Mouse (Mus musculus) MEL (cell line): ENCODE results near the gene A630095E13Rik. TPM values are rescaled to one million over a fixed set of nuclear protein-coding genes. Genes with fewer than 3 reads are reported as not detected.
"Not testable (repeated sequence)": the region's sequence is repeated elsewhere in the genome, so short reads cannot be mapped to it uniquely, and the experiment has no call there.

Experiments
- DNase-seq: peaks from one replicate; pipeline ENCODE4 v3.0.0; 2011; ENCODE audit warnings: low read depth, low spot score
- H3K27ac ChIP-seq: 2 replicates; pipeline ENCODE4 v1.5.1; 2012; ENCODE audit warnings: low read depth, mild to moderate bottlenecking, control low read depth, low read length, moderate library complexity; ENCODE audit not compliant: control insufficient read depth
- H3K27me3 ChIP-seq, 2 experiments: fragments of 150-350 bp in 1 of 2; sonication (generic) in 1 of 2; 2 replicates each; pipeline ENCODE4 v1.6.1; 2012; ENCODE audit warnings: low read length in 2 of 2, mild to moderate bottlenecking in 2 of 2, improper control_type of control experiment in 1 of 2, moderate library complexity in 1 of 2; ENCODE audit not compliant: insufficient read depth in 2 of 2, control insufficient read depth in 1 of 2
- H3K36me3 ChIP-seq, 2 experiments: 2 replicates each; pipeline ENCODE4 v1.6.1; 2012 to 2014; ENCODE audit warnings: low read length in 2 of 2, improper control_type of control experiment in 1 of 2, inconsistent platforms in 1 of 2, mild to moderate bottlenecking in 1 of 2; ENCODE audit not compliant: insufficient read depth in 2 of 2, control insufficient read depth in 1 of 2
- H3K4me1 ChIP-seq, 2 experiments: fragments of 150-350 bp in 1 of 2; sonication (generic) in 1 of 2; 2 replicates each; pipeline ENCODE4 v1.6.1; 2012; ENCODE audit warnings: low read length in 2 of 2, improper control_type of control experiment in 1 of 2, mild to moderate bottlenecking in 1 of 2; ENCODE audit not compliant: insufficient read depth in 2 of 2, control insufficient read depth in 1 of 2
- H3K4me3 ChIP-seq, 2 experiments: fragments of 150-350 bp in 1 of 2; sonication (generic) in 1 of 2; 2 replicates each; pipeline ENCODE4 v1.5.1; 2012; ENCODE audit warnings: low read depth in 2 of 2, low read length in 2 of 2, mild to moderate bottlenecking in 2 of 2, moderate library complexity in 2 of 2, control low read depth in 1 of 2, improper control_type of control experiment in 1 of 2; ENCODE audit not compliant: control insufficient read depth in 1 of 2, insufficient read depth in 1 of 2
- H3K79me2 ChIP-seq: 2 replicates; pipeline ENCODE4 v1.6.1; 2012; ENCODE audit warnings: mild to moderate bottlenecking, low read length, moderate library complexity; ENCODE audit not compliant: control insufficient read depth, poor library complexity, insufficient read depth
- H3K9ac ChIP-seq: 2 replicates; pipeline ENCODE4 v1.6.1; 2012; ENCODE audit warnings: low read depth, mild to moderate bottlenecking, control low read depth, low read length, moderate library complexity; ENCODE audit not compliant: control insufficient read depth, poor library complexity, severe bottlenecking
- H3K9me3 ChIP-seq: fragments of 150-350 bp; sonication (generic); replicated peaks from 2 replicates; pipeline ENCODE4 v1.6.1; 2012; ENCODE audit warnings: mild to moderate bottlenecking, low read length, improper control_type of control experiment, moderate library complexity; ENCODE audit not compliant: insufficient read depth
- BHLHE40 ChIP-seq: IDR thresholded peaks from 2 replicates; pipeline ENCODE4 v1.6.1; 2012; ENCODE audit warnings: low read depth, mild to moderate bottlenecking, inconsistent platforms, low read length, improper control_type of control experiment, borderline replicate concordance
- CHD2 ChIP-seq: IDR thresholded peaks from 2 replicates; pipeline ENCODE4 v1.6.1; 2011; ENCODE audit warnings: low read length, improper control_type of control experiment
- CTCF ChIP-seq, 3 experiments: IDR thresholded peaks in 2 of 3; conservative IDR thresholded peaks in 1 of 3; 2 replicates each; pipeline ENCODE4 v1.5.1; 2011 to 2012; ENCODE audit warnings: low read length in 3 of 3, low read depth in 2 of 3, mild to moderate bottlenecking in 2 of 3, improper control_type of control experiment in 1 of 3, inconsistent platforms in 1 of 3, mixed read lengths in 1 of 3, moderate library complexity in 1 of 3; ENCODE audit not compliant: control insufficient read depth in 1 of 3, insufficient read depth in 1 of 3, poor library complexity in 1 of 3, severe bottlenecking in 1 of 3
- ELF1 ChIP-seq: IDR thresholded peaks from 2 replicates; pipeline ENCODE4 v1.6.1; 2014; ENCODE audit warnings: low read depth, mild to moderate bottlenecking, inconsistent platforms, low read length, improper control_type of control experiment, moderate library complexity
- GABPA ChIP-seq: IDR thresholded peaks from 2 replicates; pipeline ENCODE4 v1.6.1; 2012; ENCODE audit warnings: low read depth, mild to moderate bottlenecking, inconsistent platforms, low read length, improper control_type of control experiment, moderate library complexity
- MAZ ChIP-seq: IDR thresholded peaks from 2 replicates; pipeline ENCODE4 v1.6.1; 2012; ENCODE audit warnings: low read depth, mild to moderate bottlenecking, inconsistent platforms, low read length, improper control_type of control experiment
- MEF2A ChIP-seq: IDR thresholded peaks from 2 replicates; pipeline ENCODE4 v1.6.1; 2014; ENCODE audit warnings: low read depth, mild to moderate bottlenecking, inconsistent platforms, low read length, improper control_type of control experiment; ENCODE audit not compliant: poor library complexity, insufficient replicate concordance, severe bottlenecking; ENCODE audit errors: extremely low read depth
- NRF1 ChIP-seq: IDR thresholded peaks from 2 replicates; pipeline ENCODE4 v1.6.1; 2014; ENCODE audit warnings: low read depth, mild to moderate bottlenecking, inconsistent platforms, low read length, improper control_type of control experiment, moderate library complexity; ENCODE audit not compliant: poor library complexity, insufficient read depth, severe bottlenecking
- POLR2A ChIP-seq, 2 experiments: IDR thresholded peaks; 2 replicates each; pipeline ENCODE4 v1.6.1; 2011 to 2012; ENCODE audit warnings: low read length in 2 of 2, mild to moderate bottlenecking in 2 of 2, control low read depth in 1 of 2, improper control_type of control experiment in 1 of 2, low read depth in 1 of 2, moderate library complexity in 1 of 2; ENCODE audit not compliant: control insufficient read depth in 1 of 2, insufficient read depth in 1 of 2, poor library complexity in 1 of 2
- POLR2AphosphoS2 ChIP-seq: IDR thresholded peaks from 2 replicates; pipeline ENCODE4 v1.6.1; 2011; ENCODE audit warnings: low read length, improper control_type of control experiment
- RAD21 ChIP-seq: IDR thresholded peaks from 2 replicates; pipeline ENCODE4 v1.6.1; 2011; ENCODE audit warnings: mild to moderate bottlenecking, low read depth, low read length, improper control_type of control experiment
- TBP ChIP-seq: IDR thresholded peaks from 2 replicates; pipeline ENCODE4 v1.8.0; 2011; ENCODE audit warnings: low read depth, low read length, improper control_type of control experiment
- TCF12 ChIP-seq: IDR thresholded peaks from 2 replicates; pipeline ENCODE4 v1.6.1; 2014; ENCODE audit warnings: low read depth, mild to moderate bottlenecking, inconsistent platforms, low read length, improper control_type of control experiment, moderate library complexity
- UBTF ChIP-seq: IDR thresholded peaks from 2 replicates; pipeline ENCODE4 v1.6.1; 2012; ENCODE audit warnings: low read depth, mild to moderate bottlenecking, inconsistent platforms, low read length, improper control_type of control experiment, moderate library complexity, borderline replicate concordance; ENCODE audit not compliant: insufficient read depth
- USF1 ChIP-seq: IDR thresholded peaks from 2 replicates; pipeline ENCODE4 v1.6.1; 2014; ENCODE audit warnings: low read depth, mild to moderate bottlenecking, inconsistent platforms, low read length, improper control_type of control experiment, moderate library complexity
- ZKSCAN1 ChIP-seq: IDR thresholded peaks from 2 replicates; pipeline ENCODE4 v1.6.1; 2012; ENCODE audit warnings: low read depth, mild to moderate bottlenecking, inconsistent platforms, low read length, improper control_type of control experiment, moderate library complexity
- polyA plus RNA-seq, 2 experiments: library from polyadenylated mRNA; stranded (reverse) in 1 of 2; unstranded in 1 of 2; fragments of >175 nt in 1 of 2; fragments of >200 nt in 1 of 2; gene quantifications; 2 replicates each; pipeline versions ENCODE4 v1.2.1 to v1.2.4; 2012; ENCODE audit warnings: low replicate concordance in 2 of 2, low read depth in 1 of 2; ENCODE audit not compliant: insufficient read length in 2 of 2, insufficient read depth in 1 of 2, missing spikeins in 1 of 2
- total RNA-seq: library from RNA; depleted of rRNA; stranded (reverse); fragments of 300-350 nt; gene quantifications from 2 replicates; pipeline ENCODE4 v1.2.3, GENCODE M21; 2012; rRNA removed

The A630095E13Rik gene
- total RNA-seq (not detected in 2 replicates), polyA plus RNA-seq (not detected)

- not testable (repeated sequence) for H3K79me2 ChIP-seq, DNase-seq, H3K27me3 ChIP-seq, H3K27ac ChIP-seq, H3K36me3 ChIP-seq, H3K9me3 ChIP-seq, H3K9ac ChIP-seq, H3K4me3 ChIP-seq, H3K4me1 ChIP-seq
Measured at GRCm38 (mm10) chr9:36643276-36643675, at the start of gene A630095E13Rik. A630095E13Rik (minus strand) TSS chr9:36643376.

- no peak within 1 kb of the TSS for H3K27ac ChIP-seq
- no peak within 1 kb of the TSS for H3K9ac ChIP-seq
- no peaks in the 10 kb centered on the region for H3K9me3 ChIP-seq
- DNase-seq, result no peak
- no peaks in the 10 kb centered on the region for H3K27me3 ChIP-seq
- H3K4me1 ChIP-seq, result no peaks in the 10 kb centered on the region
- no peak within 1 kb of the TSS for H3K4me3 ChIP-seq
- TF ChIP-seq BHLHE40 (no peak), RAD21 (no peak), GABPA (no peak), USF1 (no peak), TCF12 (no peak), POLR2A (IDR thresholded peaks at IDR 0.05; ENCODE audit: control insufficient read depth in 1 of 2, insufficient read depth in 1 of 2, low read depth in 1 of 2, low read length in 2 of 2, poor library complexity in 1 of 2) (no peak), CTCF (IDR thresholded peaks at IDR 0.05 in 2 of 3, conservative IDR thresholded peaks at IDR 0.05 in 1 of 3; ENCODE audit: control insufficient read depth in 1 of 3, insufficient read depth in 1 of 3, low read depth in 2 of 3, low read length in 3 of 3, poor library complexity in 1 of 3, severe bottlenecking in 1 of 3) (no peak), NRF1 (no peak), TBP (no peak), ELF1 (no peak), UBTF (no peak), POLR2AphosphoS2 (no peak), MEF2A (no peak), ZKSCAN1 (no peak), MAZ (no peak), CHD2 (no peak)
- H3K79me2 ChIP-seq, result no peaks in the 10 kb centered on the region
- no peaks in the 10 kb centered on the region for H3K36me3 ChIP-seq
Measured at GRCm38 (mm10) chr9:36692920-36693319, 49.7 kb upstream of the A630095E13Rik start, which contains the start of gene Acrv1. Acrv1 (plus strand) TSS chr9:36693220.
